Mouse (Mus musculus) kidney, adult 9 months (tissue): ENCODE data around the gene Nid2.

Experiments used
- DNase-seq: peaks from one replicate; pipeline ENCODE4 v3.0.0; 2022

Nid2 gene

DNA sequence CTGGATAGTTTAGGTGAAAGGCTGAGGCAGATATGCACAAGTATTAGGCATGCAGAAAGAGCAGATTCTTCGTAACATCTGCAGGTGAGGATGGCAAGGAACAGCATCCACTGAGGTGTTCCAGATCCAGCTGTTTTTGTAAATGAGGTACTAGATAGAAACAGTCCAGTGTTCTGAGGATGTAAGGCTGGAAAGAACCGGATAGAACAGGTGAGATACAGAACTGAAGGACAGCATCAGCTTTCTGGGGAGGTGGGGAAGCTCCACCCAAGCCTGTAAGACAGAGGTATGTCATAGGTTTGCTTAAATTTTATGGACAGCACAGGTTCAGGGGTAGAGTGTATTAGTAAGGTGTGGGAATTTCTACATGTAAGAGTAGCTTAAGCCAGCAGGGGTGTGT lies 4.3 kb upstream of the Nid2 start:
- no peak for DNase-seq

DNA sequence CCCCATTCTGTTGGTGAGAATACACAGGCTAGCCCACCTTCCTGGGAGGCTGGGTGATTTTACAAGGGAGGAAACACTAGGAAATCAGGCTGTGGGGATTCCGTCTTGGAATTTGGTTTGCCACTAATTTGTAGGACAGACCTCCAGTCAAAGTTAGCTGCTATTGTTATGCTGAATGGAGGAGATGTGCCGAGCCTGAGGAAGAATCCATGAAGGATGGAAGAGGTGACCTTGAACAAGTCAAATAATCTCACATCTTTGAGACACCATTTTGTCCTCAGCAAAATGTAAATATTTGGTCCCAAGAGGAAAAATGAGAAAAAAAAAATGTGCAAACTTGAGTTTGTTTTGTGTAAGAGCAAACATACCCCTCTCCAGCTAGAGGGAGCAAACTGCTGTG lies 1.3 kb upstream of the Nid2 start:
- DNase-seq, result no peak

DNA sequence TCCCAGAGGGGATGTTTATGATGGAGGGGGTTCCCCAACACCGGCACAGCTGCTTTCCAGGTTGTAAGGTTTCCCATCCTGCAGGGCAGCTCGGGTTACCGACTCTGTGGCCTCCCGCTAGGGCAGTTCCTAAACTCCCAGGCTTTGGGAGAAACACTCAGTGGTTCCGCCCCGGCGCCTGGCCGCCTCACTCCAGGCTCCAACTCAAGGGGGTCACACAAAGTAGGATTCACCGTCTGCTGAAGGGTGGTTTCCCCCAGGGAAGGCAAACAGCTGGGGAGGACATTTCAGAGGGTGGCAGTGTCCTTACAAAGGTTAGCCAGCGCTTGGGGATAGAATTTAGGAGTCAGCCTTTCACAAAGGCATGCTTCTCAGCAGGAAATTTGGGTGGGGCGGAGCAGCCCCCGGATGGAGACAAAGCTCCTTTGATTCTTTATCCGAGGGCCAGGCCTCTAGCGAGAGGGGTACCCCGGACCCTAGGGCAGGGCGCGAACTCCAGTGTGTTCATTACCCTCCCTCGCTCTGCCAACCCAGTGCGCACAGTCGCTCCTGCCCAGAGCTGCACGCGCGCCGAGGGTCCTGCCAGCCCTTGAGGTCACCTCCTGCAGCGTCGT lies 547 bp upstream of the Nid2 start:
- DNase-seq, result no peak

DNA sequence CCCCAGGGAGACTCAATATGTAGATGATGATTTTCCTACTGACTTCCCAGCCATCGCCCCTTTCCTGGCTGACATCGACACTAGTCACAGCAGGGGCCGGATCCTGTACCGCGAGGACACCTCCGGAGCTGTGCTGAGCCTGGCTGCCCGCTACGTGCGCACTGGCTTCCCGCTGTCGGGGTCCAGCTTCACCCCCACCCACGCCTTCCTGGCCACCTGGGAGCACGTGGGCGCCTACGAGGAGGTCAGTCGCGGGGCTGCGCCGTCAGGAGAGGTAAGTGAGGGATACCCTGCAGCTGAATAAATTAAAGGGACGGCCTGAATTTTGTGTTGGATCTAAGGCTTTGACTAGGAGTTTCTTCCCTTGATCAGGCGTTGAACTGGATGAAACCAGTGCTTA lies 1.2 kb downstream of the Nid2 start:
- no peak for DNase-seq

DNA sequence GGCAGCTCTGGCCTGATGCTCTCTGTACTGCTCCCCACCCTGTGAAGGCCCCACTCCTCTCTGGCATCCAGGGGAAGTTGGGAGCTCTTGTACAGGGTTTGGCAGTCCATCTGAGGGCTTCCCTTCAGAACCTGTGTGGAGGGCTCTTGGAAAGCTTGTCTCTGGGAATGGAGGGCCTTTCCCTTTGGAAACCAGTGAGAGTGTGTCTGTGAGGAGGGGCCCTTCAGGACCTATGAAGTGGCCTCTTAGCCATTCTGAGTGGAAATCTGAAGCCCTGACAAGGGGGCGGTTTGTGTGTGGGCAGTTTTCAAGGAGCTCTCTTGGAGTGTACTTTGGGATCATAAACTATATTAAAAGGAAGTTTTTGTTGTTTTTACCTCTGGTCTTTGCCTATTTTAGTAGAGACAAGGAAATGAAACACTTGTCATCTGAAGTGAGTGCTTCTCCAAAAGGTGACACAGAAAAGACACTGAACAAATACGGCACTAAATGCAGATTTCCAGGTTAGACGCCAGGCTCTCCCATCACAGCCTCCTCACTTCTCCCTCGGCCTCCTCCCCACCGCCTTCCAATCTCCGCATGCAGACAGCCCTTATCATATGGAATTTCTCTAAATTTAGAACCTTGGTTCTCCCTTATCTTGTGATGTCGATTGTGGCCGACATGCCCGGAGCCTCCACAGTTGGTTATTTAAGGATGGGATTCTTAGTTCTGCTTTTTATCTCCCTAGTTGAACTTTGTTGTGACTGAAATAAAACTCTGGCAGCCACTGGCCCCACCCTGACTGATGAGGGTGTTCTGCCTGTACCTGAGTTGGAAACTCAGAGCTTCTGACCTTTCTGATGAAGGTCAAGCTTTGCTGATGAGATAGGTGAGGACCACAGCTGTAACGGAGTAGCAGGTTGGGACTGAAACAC lies 8.5 kb downstream of the Nid2 start:
- DNase-seq, result no peak

DNA sequence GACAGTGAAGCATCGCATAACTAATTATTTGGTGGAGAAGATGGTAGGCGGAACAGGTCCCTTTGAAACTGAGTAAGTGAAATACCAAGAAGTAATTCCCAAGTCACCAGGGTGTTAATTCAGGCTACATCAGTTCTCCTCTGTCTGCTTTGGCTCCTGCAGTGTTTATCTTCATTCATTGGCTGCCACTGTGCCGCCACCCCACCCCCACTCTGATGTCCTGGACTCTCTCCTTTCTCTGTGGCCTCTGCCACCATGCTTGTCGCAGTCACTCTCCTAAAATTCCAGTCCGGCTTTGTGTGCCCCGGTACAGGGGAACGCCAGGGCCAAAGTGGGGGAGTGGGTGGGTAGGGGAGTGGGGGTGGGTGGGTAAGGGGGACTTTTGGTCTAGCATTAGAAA lies 9.7 kb downstream of the Nid2 start:
- DNase-seq, result no peak

DNA sequence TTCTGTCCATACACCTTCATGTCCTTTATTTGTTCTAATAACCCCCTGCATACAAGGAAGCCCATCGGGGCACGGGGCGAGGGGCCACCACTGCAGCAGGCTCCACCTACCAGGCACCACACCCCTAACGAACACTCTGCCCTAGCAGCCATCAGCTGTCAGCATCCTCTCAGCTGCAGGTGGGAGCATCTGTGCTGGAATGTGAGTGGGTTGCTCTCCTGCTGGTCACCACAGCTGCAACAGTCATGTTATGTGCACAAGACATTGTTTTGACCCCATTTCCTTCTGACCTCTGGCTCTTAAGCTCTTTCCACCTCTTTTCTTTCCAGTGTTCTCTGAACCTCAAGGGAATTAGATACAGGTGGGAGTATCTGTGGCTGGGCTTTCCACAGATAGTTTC lies 10.9 kb downstream of the Nid2 start:
- DNase-seq, result no peak

DNA sequence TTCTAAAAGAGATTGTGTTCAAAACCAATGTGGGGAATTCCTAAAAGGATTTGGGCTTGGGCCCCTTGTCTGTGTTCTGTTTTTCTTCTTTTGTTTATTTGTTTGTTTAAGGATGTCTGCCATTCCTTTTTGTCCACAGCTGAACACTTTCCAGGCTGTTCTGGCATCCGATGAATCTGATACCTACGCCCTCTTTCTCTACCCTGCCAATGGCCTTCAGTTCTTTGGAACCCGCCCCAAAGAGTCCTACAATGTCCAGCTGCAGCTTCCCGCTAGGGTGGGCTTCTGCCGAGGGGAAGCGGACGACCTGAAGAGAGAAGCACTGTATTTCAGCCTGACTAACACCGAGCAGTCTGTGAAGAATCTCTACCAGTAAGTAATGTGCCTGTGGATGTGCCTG lies 12.5 kb downstream of the Nid2 start:
- no peak for DNase-seq

DNA sequence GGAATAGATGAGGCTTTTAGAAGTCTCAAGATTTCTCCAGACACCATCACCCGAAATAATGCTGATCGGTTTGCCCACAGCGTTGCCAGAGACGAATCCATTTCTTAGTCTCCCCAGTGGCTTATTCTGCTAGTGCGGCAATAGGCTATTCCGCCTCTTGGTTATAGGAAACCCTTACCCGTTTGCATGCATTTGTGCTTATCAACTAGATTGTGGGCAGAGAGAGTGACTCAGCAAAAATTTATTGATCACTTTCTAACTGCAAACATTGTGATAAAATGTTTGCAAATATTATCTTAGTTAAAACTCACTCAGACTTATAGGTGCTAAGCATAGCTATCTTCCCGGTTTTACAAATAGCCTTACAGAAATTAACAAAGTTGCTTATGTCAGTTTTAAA lies 13.3 kb downstream of the Nid2 start:
- DNase-seq, result no peak

DNA sequence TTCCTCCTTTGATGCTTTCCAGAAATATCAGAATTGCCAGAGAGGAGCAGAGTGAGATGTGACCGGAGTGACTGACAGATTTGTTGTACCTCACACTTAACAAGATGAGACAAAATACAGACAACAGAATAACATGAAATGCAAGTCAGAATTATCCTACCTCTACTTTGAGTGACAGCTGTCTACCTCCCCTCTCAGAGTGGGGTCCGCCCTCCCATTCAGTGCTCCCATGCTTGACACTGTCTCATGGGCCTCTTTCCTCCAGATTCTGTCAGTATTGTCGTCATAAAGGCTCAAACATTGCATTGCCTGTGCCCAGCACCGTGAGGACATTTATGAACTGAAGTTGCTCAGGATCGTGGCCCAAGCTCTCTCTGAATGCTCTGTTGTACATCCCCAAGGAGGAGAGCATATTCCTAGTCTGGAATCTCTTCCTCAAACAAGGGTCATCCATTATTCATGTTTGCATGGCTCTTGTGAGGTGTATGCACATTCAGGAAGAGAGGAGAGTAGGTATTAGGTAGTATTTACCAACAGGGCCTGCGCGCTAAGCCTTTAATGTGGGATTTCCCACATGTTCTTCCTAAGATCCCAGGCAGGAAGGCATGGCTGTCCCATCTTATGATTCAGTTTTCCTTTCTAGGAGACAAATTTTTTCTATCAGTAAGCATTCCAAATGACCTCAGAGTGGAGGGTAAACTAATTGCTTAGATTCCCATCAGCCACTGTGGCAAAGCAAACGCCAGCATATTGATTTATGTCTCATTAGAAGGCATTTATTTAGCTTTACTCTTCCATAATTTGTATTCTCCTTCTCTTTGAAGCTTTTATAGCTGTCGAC lies 14.7 kb downstream of the Nid2 start:
- DNase-seq, result no peak

DNA sequence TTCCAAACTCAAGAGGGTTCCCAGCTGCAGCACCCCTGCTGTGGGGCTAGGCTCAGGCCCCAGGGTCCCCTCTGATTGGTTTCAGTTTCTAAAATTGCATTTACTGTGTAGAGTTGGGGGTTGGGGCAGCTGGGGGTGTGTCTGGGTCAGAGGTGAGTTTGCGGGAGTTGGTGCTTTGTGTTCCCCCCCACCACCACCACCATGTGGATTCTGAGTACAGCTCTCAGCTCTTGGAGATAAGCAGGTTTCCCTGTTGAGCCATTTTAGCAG lies 15.2 kb downstream of the Nid2 start:
- no peak for DNase-seq

DNA sequence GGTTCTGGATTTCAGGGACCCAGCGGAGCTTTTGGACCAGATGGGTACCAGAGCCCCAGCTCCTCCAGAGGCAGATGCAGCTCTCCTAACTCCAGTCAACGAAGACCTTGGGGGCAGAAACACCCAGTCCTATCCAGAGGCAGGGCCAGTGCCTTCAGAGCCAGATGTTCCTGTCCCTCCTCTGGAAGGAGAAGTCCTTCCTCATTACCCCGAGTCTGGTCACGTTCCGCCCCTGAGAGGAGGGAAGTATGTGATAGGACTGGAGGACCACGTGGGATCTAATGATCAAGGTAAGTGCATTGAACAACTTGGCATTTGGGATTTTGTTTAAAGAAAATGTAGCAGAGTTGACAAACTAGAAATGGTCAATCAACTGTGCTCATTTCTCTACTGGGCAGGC lies 17.6 kb downstream of the Nid2 start:
- DNase-seq, result no peak

DNA sequence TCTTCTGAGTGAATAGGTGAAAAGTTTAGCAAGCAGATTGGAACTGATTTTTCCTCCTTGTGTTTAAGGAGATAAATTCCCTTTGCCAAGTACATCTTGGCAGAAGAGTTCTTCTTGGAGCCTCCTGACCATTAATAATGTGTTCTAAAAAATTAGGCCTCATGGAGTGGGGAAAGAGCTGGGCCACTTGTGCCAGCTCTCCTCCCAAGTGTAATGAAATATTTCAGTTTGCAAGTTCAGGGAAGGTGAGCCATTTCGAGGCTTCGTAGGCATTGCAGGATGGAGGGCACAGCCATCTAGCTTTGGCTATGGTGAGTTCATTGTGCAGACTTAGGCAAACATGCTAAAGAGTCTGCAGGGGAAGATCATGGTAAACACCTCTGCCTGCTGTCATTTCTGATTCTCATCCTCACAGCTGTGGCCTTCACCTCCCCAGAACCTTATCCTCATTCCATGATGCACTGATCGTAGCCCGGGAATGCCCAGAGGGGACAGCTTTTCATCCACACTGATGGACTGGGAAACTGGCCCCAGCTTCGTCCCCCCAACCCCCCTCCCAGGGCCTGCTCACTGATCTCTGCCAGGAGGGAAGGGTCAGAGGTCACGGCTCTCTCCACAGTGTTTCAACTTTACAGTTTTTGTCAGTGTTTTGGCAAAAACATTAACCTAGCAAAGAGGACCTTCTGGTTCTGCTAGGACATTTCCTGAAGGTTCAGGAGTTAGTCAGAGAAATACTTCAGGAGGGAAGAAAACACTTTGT lies 18.6 kb downstream of the Nid2 start:
- peak; percentile 44 for DNase-seq

DNA sequence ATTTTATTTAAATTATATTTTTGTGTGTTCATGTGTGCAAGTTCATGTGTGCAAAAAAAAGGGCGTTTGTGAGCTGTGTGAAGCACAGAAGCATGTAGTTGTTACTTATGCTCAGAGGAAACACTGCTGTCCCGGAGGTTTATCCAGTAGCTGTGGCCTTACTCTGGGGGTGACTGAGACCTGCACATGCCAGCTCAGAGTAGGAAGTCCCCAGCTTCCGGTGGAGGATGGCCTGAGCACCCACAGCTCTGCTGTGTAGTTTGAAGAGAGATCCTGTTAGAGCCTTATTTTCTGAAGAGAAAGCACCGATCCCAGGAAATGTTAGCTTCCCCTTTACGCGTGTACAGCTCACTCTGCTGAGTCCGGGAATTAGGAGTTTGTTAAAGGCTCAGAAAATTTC lies 20.1 kb downstream of the Nid2 start:
- DNase-seq, result no peak

DNA sequence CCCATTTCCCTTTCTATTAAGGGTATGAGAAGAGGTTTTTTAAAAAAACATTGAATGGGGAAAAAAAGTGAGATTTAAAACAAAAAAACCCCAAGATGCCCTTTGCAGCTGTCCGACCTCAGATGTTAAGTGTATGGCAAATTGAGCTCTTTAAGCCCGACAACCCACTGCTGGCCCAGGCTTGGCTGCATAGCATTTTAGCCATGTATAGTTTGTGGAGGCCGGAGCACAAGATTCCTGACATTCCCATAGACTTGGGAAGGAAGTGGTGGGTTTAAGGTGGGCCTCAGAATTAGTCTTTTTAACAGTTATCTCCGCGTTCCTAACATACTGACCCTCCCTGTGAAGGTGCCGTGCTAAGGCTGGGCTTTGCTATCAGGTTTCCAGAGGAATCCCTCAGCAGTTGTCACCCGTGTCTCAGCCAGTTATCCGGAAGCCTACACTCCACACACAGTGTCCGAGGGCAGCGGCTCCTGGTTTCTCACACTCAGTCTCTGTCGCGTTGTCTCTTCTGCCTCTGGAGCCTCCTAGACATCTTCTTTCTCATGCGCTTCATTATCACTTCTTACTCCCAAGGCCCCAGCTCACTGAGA lies 23.1 kb downstream of the Nid2 start:
- DNase-seq, result no peak

DNA sequence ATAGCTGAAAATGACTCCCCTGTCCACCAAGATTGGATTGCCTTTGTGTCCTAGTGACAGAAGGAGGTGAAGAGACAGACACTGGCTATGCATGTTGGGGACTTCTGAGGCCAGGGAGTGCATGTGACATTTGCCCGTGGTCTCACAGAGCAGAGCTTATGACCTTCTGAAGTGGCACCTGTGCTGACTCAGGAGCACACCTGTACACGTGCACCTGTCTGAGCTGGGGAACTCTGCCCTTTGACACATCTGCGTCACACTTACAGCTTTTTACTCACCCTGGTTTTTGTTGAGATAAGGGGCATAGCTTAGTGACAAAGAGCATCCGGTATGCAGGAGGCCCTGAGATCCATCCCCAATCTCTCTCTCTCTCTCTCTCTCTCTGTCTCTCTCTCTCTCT lies 24.4 kb downstream of the Nid2 start:
- no peak for DNase-seq

DNA sequence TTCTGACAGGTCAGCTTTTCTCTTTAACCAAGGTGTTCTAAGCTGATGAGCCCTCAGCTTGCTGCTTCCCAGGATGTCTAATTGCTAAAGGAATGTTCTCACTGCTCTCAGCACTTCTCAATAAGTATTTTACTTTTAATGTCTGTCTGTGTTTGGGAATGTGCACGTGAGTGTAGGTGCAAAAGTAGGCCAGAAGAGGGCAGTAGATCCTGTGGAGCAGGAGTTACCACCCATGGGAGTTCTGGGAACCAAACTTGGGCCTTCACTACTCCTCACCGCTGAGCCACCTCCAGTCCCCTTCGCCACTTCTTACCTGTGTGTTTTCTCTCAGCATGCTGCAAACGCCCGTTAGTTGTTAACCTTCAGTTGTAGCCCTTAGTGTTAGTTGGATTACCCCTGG lies 25.1 kb downstream of the Nid2 start:
- no peak for DNase-seq

DNA sequence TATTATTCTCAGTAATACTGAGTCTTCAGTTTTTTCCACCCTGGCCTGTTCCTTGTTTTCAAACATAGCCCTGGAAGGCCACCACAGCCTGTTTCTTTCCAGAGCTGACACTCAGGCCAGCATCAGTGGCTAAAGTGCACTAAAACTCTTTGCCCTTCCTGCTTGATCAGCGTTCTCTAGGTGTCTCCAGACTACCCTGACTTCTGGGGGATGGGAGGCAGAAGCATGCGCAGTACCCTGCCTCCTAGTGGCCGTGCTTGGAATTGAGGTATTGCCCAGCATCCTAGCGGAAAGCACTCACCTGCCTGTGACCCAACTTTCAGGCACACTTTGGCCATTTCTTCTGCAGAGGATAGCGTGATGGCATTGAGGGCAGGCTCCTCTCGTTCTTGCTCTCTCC lies 25.8 kb downstream of the Nid2 start:
- peak; percentile 86 for DNase-seq

DNA sequence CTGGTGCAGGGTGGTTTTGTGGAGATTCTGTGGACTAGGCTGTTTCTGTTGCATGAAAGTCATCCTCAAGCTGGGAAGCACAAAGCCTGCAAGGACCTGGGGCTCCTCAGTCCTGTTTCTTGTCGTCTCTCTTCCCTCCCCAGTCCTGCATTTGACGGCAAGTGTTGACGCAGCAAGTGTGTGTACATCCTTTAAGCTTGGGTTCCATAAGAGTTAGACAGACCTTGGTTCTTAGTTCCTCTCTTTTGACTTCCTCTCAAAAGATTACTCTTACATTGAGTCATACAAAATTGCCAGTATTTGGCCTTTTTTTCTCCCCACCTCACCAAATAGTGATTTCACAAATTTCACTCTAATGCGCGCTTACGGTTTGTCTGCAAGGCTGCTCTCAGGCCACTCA lies 26.3 kb downstream of the Nid2 start:
- no peak for DNase-seq

DNA sequence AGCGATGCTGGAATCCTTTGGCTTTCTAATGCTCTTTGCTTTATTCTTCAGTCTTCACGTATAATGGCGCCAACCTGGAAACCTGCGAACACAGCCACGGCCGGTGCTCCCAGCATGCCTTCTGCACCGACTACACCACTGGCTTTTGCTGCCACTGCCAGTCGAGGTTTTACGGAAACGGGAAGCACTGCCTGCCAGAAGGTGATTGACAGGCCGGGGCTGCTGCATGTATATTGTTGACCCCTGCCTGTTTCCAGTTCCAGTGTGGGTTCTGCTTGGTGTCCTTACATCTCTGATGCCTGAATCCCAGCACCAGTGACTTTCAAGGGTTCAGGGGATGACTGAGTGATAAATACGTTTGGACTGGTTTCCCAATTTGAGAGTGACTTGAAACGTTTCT lies 26.9 kb downstream of the Nid2 start:
- DNase-seq, result no peak

DNA sequence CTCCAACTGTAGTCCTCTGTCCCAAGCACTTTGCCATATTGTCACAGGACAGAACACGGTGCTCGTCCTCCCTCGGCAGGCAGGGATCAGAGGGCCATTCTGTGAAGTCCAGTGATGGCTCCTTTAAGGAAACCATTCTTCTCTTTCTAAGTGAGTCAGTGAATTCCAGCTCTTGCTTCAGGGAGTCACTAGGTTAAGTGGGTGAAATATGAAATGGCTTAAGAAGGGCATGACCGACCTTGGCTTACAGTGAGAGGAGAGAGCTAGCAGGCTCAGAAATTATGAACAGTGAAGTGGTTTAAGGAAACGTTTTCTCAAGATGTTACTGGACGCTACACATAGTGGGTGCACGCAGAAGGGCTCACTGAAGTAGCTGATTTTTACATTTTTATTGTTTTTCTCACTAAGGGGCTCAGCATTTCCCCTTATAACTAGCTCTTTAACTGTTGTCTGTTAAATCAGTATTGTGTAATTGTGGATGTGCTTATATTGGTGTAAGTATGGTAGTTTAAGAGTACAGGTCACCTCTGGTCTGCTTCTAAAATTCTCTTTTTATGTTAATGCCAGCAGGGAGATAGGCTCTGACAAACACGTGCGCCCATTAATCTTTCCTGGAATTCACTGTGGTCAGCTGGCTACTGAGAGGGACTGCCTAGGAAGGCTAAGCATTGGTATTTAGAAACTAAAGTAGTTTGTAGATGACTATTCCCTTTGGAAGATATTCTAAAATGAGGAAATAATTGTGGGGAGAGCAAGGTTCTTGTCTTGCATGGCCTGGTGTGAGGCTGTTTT lies 34.9 kb downstream of the Nid2 start:
- no peak for DNase-seq

DNA sequence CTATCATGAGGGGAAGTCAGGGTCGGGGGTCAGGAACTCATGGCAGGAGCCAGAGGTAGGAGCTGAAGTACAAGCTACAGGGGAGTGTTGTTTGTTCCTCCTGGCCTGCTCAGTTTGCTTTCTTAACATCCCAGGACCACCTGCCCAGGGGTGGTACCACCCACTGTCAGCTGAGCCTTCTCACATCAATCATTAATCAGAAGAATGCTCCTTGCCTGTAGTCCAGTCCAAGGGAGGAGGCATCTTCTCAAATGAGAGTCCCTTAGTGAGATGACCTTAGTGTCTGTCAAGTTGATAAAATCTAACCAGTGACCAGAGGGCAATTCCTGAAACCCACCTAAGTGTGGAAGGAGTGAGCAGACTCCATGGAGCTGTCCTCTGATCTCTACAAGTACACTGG lies 37.4 kb downstream of the Nid2 start:
- DNase-seq, result no peak
